Mouse (Mus musculus): ENCODE measurements at regions not wholly inside any gene's neighbourhood (a gene's known extent, or its start where the extent isn't known, plus 50 kb on each side); places are given as distances from the start of the nearest gene placed in this dataset.

- H3K4me2 ChIP-seq = no peak overlapping the region
- H3K27me3 ChIP-seq (ENCODE audit: control insufficient read depth, insufficient read depth, low read length) = no peaks in the 10 kb centered on the region
- H3K27ac ChIP-seq (ENCODE audit: low read depth, low read length) = no peak overlapping the region
- no peaks in the 10 kb centered on the region for H3K4me1 ChIP-seq (ENCODE audit: control insufficient read depth, insufficient read depth, low read length)
- no peak for DNase-seq (ENCODE audit: low spot score, missing footprints)
- H3K4me3 ChIP-seq (ENCODE audit: low read depth, low read length) = no peak overlapping the region
- WGBS = 87% methylated on average over 2 of the region's 2 CpGs
- H3K9ac ChIP-seq (ENCODE audit: low read length) = no peak overlapping the region
- no peaks in the 10 kb centered on the region for H3K9me3 ChIP-seq (ENCODE audit: control insufficient read depth, low read length)
- H3K36me3 ChIP-seq (ENCODE audit: control insufficient read depth, insufficient read depth, low read length) = no peaks in the 10 kb centered on the region
- no peak for ATAC-seq (ENCODE audit: low FRiP score)
Measured at GRCm38 (mm10) chr10:48813796-48814195, 974.8 kb downstream of the Grik2 start.

- Histone ChIP-seq H3K27ac (ENCODE audit: low read depth, low read length) (no peak overlapping the region), H3K36me3 (ENCODE audit: control insufficient read depth, insufficient read depth, low read length) (no peaks in the 10 kb centered on the region), H3K4me1 (ENCODE audit: control insufficient read depth, insufficient read depth, low read length) (no peaks in the 10 kb centered on the region), H3K4me3 (ENCODE audit: low read depth, low read length) (no peak overlapping the region), H3K4me2 (no peak overlapping the region), H3K27me3 (ENCODE audit: control insufficient read depth, insufficient read depth, low read length) (no peaks in the 10 kb centered on the region), H3K9me3 (ENCODE audit: control insufficient read depth, low read length) (no peaks in the 10 kb centered on the region), H3K9ac (ENCODE audit: low read length) (no peak overlapping the region)
- no peak for DNase-seq (ENCODE audit: low spot score, missing footprints)
- ATAC-seq (ENCODE audit: low FRiP score) = 0 out of 2 replicates have a peak, but pooled peaks have one; percentile 22
- WGBS = 87% methylated on average over 5 of the region's 7 CpGs
Measured at GRCm38 (mm10) chr10:48810130-48810529, 978.4 kb downstream of the Grik2 start.

- H3K4me3 ChIP-seq (ENCODE audit: low read depth, low read length) = no peak overlapping the region
- no peaks in the 10 kb centered on the region for H3K9me3 ChIP-seq (ENCODE audit: control insufficient read depth, low read length)
- 97% methylated on average over 2 of the region's 2 CpGs for WGBS
- H3K4me1 ChIP-seq (ENCODE audit: control insufficient read depth, insufficient read depth, low read length) = no peaks in the 10 kb centered on the region
- no peak overlapping the region for H3K4me2 ChIP-seq
- no peaks in the 10 kb centered on the region for H3K27me3 ChIP-seq (ENCODE audit: control insufficient read depth, insufficient read depth, low read length)
- no peak for ATAC-seq (ENCODE audit: low FRiP score)
- DNase-seq (ENCODE audit: low spot score, missing footprints) = no peak
- no peak overlapping the region for H3K27ac ChIP-seq (ENCODE audit: low read depth, low read length)
- no peak overlapping the region for H3K9ac ChIP-seq (ENCODE audit: low read length)
- H3K36me3 ChIP-seq (ENCODE audit: control insufficient read depth, insufficient read depth, low read length) = no peaks in the 10 kb centered on the region
Measured at GRCm38 (mm10) chr10:48769870-48770491, 1018.6 kb downstream of the Grik2 start.

GRCm38 (mm10) chr10:48737936-48738335 is 1050.6 kb downstream of the Grik2 start:
- no peak overlapping the region for H3K4me3 ChIP-seq (ENCODE audit: low read depth, low read length)
- H3K36me3 ChIP-seq (ENCODE audit: control insufficient read depth, insufficient read depth, low read length) = no peaks in the 10 kb centered on the region
- no peak overlapping the region for H3K4me2 ChIP-seq
- no peaks in the 10 kb centered on the region for H3K4me1 ChIP-seq (ENCODE audit: control insufficient read depth, insufficient read depth, low read length)
- no peaks in the 10 kb centered on the region for H3K27me3 ChIP-seq (ENCODE audit: control insufficient read depth, insufficient read depth, low read length)
- ATAC-seq (ENCODE audit: low FRiP score) (no peak), DNase-seq (ENCODE audit: low spot score, missing footprints) (no peak)
- 90% methylated on average over 1 of the region's 1 CpGs for WGBS
- H3K27ac ChIP-seq (ENCODE audit: low read depth, low read length) = no peak overlapping the region
- H3K9ac ChIP-seq (ENCODE audit: low read length) = no peak overlapping the region
- no peaks in the 10 kb centered on the region; the same call in 1 of the 2 replicates for H3K9me3 ChIP-seq (ENCODE audit: control insufficient read depth, low read length)

- no peak overlapping the region for H3K27ac ChIP-seq (ENCODE audit: low read depth, low read length)
- DNase-seq (ENCODE audit: low spot score, missing footprints) (no peak), ATAC-seq (ENCODE audit: low FRiP score) (no peak)
- WGBS = 85% methylated on average over 6 of the region's 6 CpGs
- no peak overlapping the region for H3K4me3 ChIP-seq (ENCODE audit: low read depth, low read length)
- H3K4me2 ChIP-seq = no peak overlapping the region
- no peaks in the 10 kb centered on the region; the same call in 1 of the 2 replicates for H3K9me3 ChIP-seq (ENCODE audit: control insufficient read depth, low read length)
- no peak overlapping the region for H3K9ac ChIP-seq (ENCODE audit: low read length)
- H3K36me3 ChIP-seq (ENCODE audit: control insufficient read depth, insufficient read depth, low read length) = no peaks in the 10 kb centered on the region
- H3K4me1 ChIP-seq (ENCODE audit: control insufficient read depth, insufficient read depth, low read length) = no peaks in the 10 kb centered on the region
- no peaks in the 10 kb centered on the region for H3K27me3 ChIP-seq (ENCODE audit: control insufficient read depth, insufficient read depth, low read length)
Measured at GRCm38 (mm10) chr10:48736851-48737250, 1051.7 kb downstream of the Grik2 start.

Data from midbrain, embryonic 11.5 days (tissue).